8 mouse cellular contexts compared by ENCODE assay signal in genomic region chrX:38563941-38564541, GRCm38 (mm10). TPM values are rescaled to one million over a fixed set of nuclear protein-coding genes. Genes with fewer than 3 reads are reported as not detected.
DNase-seq lines count a peak whose midpoint lies in the region; ATAC-seq lines count a peak whose summit lies in the region.

No protein-coding gene starts in this region.

- no peaks in the 10 kb centered on the region for H3K27me3 ChIP-seq in forebrain, embryonic 11.5 days (ENCODE audit: control insufficient read depth, insufficient read depth, low read length)
- H3K27me3 ChIP-seq in hindbrain, embryonic 11.5 days (ENCODE audit: control insufficient read depth, insufficient read depth, low read length): no peaks in the 10 kb centered on the region
- no peaks in the 10 kb centered on the region for H3K27me3 ChIP-seq in lung, embryonic 16.5 days (ENCODE audit: control insufficient read depth, insufficient read depth, low read depth, low read length)

- H3K4me3 ChIP-seq in forebrain, embryonic 11.5 days (ENCODE audit: low read depth, low read length): peak overlapping the region; percentile 45
- peak overlapping the region; percentile 44 for H3K4me3 ChIP-seq in hindbrain, embryonic 11.5 days (ENCODE audit: low read depth, low read length)
- peak overlapping the region; percentile 61 for H3K4me3 ChIP-seq in lung, embryonic 16.5 days (ENCODE audit: low read length)

- peak overlapping the region; percentile 68 for H3K9ac ChIP-seq in forebrain, embryonic 11.5 days (ENCODE audit: low read length)
- H3K9ac ChIP-seq in hindbrain, embryonic 11.5 days (ENCODE audit: low read depth, low read length): peak overlapping the region; percentile 50
- peak overlapping the region; percentile 74 for H3K9ac ChIP-seq in lung, embryonic 16.5 days (ENCODE audit: low read length)

- peak overlapping the region; percentile 87 for H3K27ac ChIP-seq in forebrain, embryonic 11.5 days (ENCODE audit: low read depth, low read length)
- peak overlapping the region; percentile 74 for H3K27ac ChIP-seq in hindbrain, embryonic 11.5 days (ENCODE audit: low read depth, low read length)
- peak overlapping the region; percentile 97 for H3K27ac ChIP-seq in lung, embryonic 16.5 days (ENCODE audit: low read length)

- H3K36me3 ChIP-seq in forebrain, embryonic 11.5 days (ENCODE audit: control insufficient read depth, insufficient read depth, low read length): no peaks in the 10 kb centered on the region
- no peaks in the 10 kb centered on the region for H3K36me3 ChIP-seq in hindbrain, embryonic 11.5 days (ENCODE audit: control insufficient read depth, insufficient read depth, low read length)
- peaks cover 4% of the 10 kb centered on the region; the same call in 1 of the 2 replicates for H3K36me3 ChIP-seq in lung, embryonic 16.5 days (ENCODE audit: control insufficient read depth, insufficient read depth, low read length)

- ATAC-seq in forebrain, embryonic 11.5 days (replicated peaks; ENCODE audit: low FRiP score): no peak
- ATAC-seq in hindbrain, embryonic 11.5 days (ENCODE audit: low FRiP score): no peak
- ATAC-seq in lung, embryonic 16.5 days (ENCODE audit: low read depth): peak; percentile 0; the same call in 1 of the 2 replicates
- ATAC-seq in megakaryocyte progenitor cell, adult 5-6 weeks (replicated peaks; ENCODE audit: poor library complexity): no peak

- peak overlapping the region; percentile 60 for H3K4me2 ChIP-seq in forebrain, embryonic 11.5 days (ENCODE audit: low read depth, low read length, severe bottlenecking)
- H3K4me2 ChIP-seq in hindbrain, embryonic 11.5 days (replicated peaks; ENCODE audit: low read depth, low read length): peak overlapping the region; percentile 52
- H3K4me2 ChIP-seq in lung, embryonic 16.5 days (ENCODE audit: low read depth, low read length): peak overlapping the region; percentile 71

- no peaks in the 10 kb centered on the region for H3K9me3 ChIP-seq in forebrain, embryonic 11.5 days (ENCODE audit: control insufficient read depth, low read length)
- no peaks in the 10 kb centered on the region for H3K9me3 ChIP-seq in hindbrain, embryonic 11.5 days (ENCODE audit: control insufficient read depth, low read length)
- no peaks in the 10 kb centered on the region for H3K9me3 ChIP-seq in lung, embryonic 16.5 days (ENCODE audit: control insufficient read depth, low read length)

- DNase-seq in CD4-positive, CD25-positive, alpha-beta regulatory T cell, adult 2 months (ENCODE audit: low read depth, low spot score): peak; percentile 47
- peak; percentile 53 for DNase-seq in adipocyte (ENCODE audit: low spot score)
- DNase-seq in forebrain, embryonic 11.5 days (ENCODE audit: low spot score): peak; percentile 46
- no peak for DNase-seq in hindbrain, embryonic 11.5 days (ENCODE audit: low spot score)
- peak; percentile 2 for DNase-seq in layer of hippocampus, adult 9-10 months (ENCODE audit: low spot score)
- peak; percentile 25 to 34 for DNase-seq in right cerebral cortex, postnatal 10 days (ENCODE audit: low spot score in 2 of 2)

- WGBS in forebrain, embryonic 11.5 days: 17% methylated on average over 10 of the region's 19 CpGs
- WGBS in hindbrain, embryonic 11.5 days: 21% methylated on average over 9 of the region's 19 CpGs
- 20% methylated on average over 11 of the region's 19 CpGs for WGBS in lung, embryonic 16.5 days

- H3K4me1 ChIP-seq in forebrain, embryonic 11.5 days (replicated peaks; ENCODE audit: control insufficient read depth, insufficient read depth, low read length): no peaks in the 10 kb centered on the region
- no peaks in the 10 kb centered on the region for H3K4me1 ChIP-seq in hindbrain, embryonic 11.5 days (replicated peaks; ENCODE audit: control insufficient read depth, insufficient read depth, low read length)
- no peaks in the 10 kb centered on the region for H3K4me1 ChIP-seq in lung, embryonic 16.5 days (replicated peaks; ENCODE audit: control insufficient read depth, insufficient read depth, low read length)

RNA-seq across cellular contexts. Expression of gene Cul4b, which starts 12.0 kb away (rescaled TPM):
- polyA plus RNA-seq in forebrain, embryonic 11.5 days (2014; fragmentation: Nextera tagmentation; extraction: Ambion mirVana): 47.9 and 51.7 TPM in 2 replicates
- polyA plus RNA-seq in hindbrain, embryonic 11.5 days (2014; fragmentation: Nextera tagmentation; extraction: Ambion mirVana): 40.8 and 42.0 TPM in 2 replicates
- 22.2 and 24.7 TPM in 2 replicates for polyA plus RNA-seq in lung, embryonic 16.5 days (2015; fragmentation: Nextera tagmentation; extraction: Ambion mirVana)
- total RNA-seq in megakaryocyte progenitor cell, adult 5-6 weeks (2015): 61.3 and 67.4 TPM in 2 replicates
- 59.2 and 67.7 TPM in 2 replicates for total RNA-seq in megakaryocyte progenitor cell, adult 5-6 weeks (2017)

RNA-seq across cellular contexts. Expression of gene Mcts1, which starts 36.3 kb away (rescaled TPM):
- 72.9 and 79.7 TPM in 2 replicates for polyA plus RNA-seq in forebrain, embryonic 11.5 days (2014; fragmentation: Nextera tagmentation; extraction: Ambion mirVana)
- 117 and 125 TPM in 2 replicates for polyA plus RNA-seq in hindbrain, embryonic 11.5 days (2014; fragmentation: Nextera tagmentation; extraction: Ambion mirVana)
- polyA plus RNA-seq in lung, embryonic 16.5 days (2015; fragmentation: Nextera tagmentation; extraction: Ambion mirVana): 92.9 and 95.7 TPM in 2 replicates
- 112 and 140 TPM in 2 replicates for total RNA-seq in megakaryocyte progenitor cell, adult 5-6 weeks (2015)
- 42.1 and 46.7 TPM in 2 replicates for total RNA-seq in megakaryocyte progenitor cell, adult 5-6 weeks (2017)
